Mouse (Mus musculus) ES-E14 (cell line): ENCODE measurements at regions not wholly inside any gene's neighbourhood (a gene's known extent, or its start where the extent isn't known, plus 50 kb on each side); places are given as distances from the start of the nearest gene placed in this dataset.

Source experiments
- CHD2 ChIP-seq: IDR thresholded peaks from 2 replicates; pipeline ENCODE4 v1.6.1; 2014; ENCODE audit warnings: mild to moderate bottlenecking, low read depth, low read length, inconsistent platforms
- HCFC1 ChIP-seq: IDR thresholded peaks from 2 replicates; pipeline ENCODE4 v1.6.1; 2012; ENCODE audit warnings: low read length, inconsistent platforms, borderline replicate concordance; ENCODE audit not compliant: insufficient read depth
- MAFK ChIP-seq: IDR thresholded peaks from 2 replicates; pipeline ENCODE4 v1.6.1; 2014; ENCODE audit warnings: mild to moderate bottlenecking, low read depth, low read length, inconsistent platforms; ENCODE audit not compliant: insufficient read depth
- ZC3H11A ChIP-seq: IDR thresholded peaks from 2 replicates; pipeline ENCODE4 v1.6.1; 2012; ENCODE audit warnings: low read depth, mild to moderate bottlenecking, inconsistent platforms, low read length, borderline replicate concordance
- ZNF384 ChIP-seq: IDR thresholded peaks from 2 replicates; pipeline ENCODE4 v1.6.1; 2012; ENCODE audit warnings: low read depth, low read length, inconsistent platforms

DNA sequence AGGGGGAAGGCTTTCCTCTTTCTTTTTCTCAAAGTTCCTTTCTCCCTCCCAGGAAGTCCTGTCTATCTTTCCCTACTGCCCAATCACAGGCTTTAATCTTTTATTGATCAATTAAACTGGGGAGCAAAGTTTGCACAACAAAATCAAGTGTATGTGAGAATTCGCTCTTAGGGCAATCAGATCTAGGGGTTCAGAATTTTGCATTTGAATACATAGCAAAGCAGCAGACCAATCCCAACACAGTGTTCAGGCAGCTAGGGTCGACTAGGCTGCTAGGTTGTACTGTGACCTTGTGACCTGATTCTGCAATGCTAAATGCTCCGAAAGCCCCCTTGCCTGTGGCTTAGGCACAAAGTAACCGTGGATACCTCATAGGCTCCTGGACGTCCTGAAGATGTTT lies 91.5 kb upstream of the Lsm6 start:
- TF ChIP-seq CHD2 (no peak), ZC3H11A (no peak), MAFK (no peak), HCFC1 (no peak), ZNF384 (no peak)
